Mouse (Mus musculus): ENCODE results near the gene Fam173b. TPM values are rescaled to one million over a fixed set of nuclear protein-coding genes. Genes with fewer than 3 reads are reported as not detected.

The Fam173b gene
- 0.48 and 0.71 TPM in 2 replicates for polyA plus RNA-seq (2012)

GRCm38 (mm10) chr15:31601646-31602374, at the start of gene Fam173b, which contains the start of gene Cct5:
Fam173b (plus strand) TSS chr15:31601852.
Cct5 (minus strand) TSS chr15:31601804.
- TF ChIP-seq GATA1 (IDR thresholded peaks at IDR 0.05; ENCODE audit: low read length) = no peak
- no peak for TF ChIP-seq TAL1 (IDR thresholded peaks at IDR 0.05; ENCODE audit: low read length)
- Histone ChIP-seq H3K9me3 (ENCODE audit: control insufficient read depth, low read length) (no peaks in the 10 kb centered on the region), H3K36me3 (ENCODE audit: control insufficient read depth) (peaks cover 26% of the 10 kb centered on the region), H3K27me3 (ENCODE audit: control insufficient read depth) (no peaks in the 10 kb centered on the region), H3K4me1 (ENCODE audit: control insufficient read depth) (peaks cover 41% of the 10 kb centered on the region), H3K4me3 (replicated peaks) (peak within 1 kb of the TSS; percentile 79)

- Histone ChIP-seq H3K4me1 (ENCODE audit: control insufficient read depth) (no peaks in the 10 kb centered on the region), H3K27me3 (ENCODE audit: control insufficient read depth) (no peaks in the 10 kb centered on the region), H3K36me3 (ENCODE audit: control insufficient read depth) (no peaks in the 10 kb centered on the region), H3K9me3 (ENCODE audit: control insufficient read depth, low read length) (peaks cover 3% of the 10 kb centered on the region), H3K4me3 (replicated peaks) (no peak overlapping the region)
- TF ChIP-seq GATA1 (IDR thresholded peaks at IDR 0.05; ENCODE audit: low read length) (no peak), TAL1 (IDR thresholded peaks at IDR 0.05; ENCODE audit: low read length) (no peak)
These were observed 46.8 kb upstream of the Fam173b start for GRCm38 (mm10) chr15:31554855-31555254.

- Histone ChIP-seq H3K4me3 (replicated peaks) (no peak overlapping the region), H3K36me3 (ENCODE audit: control insufficient read depth) (no peaks in the 10 kb centered on the region), H3K9me3 (ENCODE audit: control insufficient read depth, low read length) (peaks cover 3% of the 10 kb centered on the region), H3K4me1 (ENCODE audit: control insufficient read depth) (peaks cover 4% of the 10 kb centered on the region), H3K27me3 (ENCODE audit: control insufficient read depth) (no peaks in the 10 kb centered on the region)
- TF ChIP-seq TAL1 (IDR thresholded peaks at IDR 0.05; ENCODE audit: low read length) = no peak
These were observed 40.3 kb upstream of the Fam173b start for GRCm38 (mm10) chr15:31561390-31561789.

GRCm38 (mm10) chr15:31561976-31562375, 39.7 kb upstream of the Fam173b start:
- H3K4me1 ChIP-seq (ENCODE audit: control insufficient read depth) = peaks cover 4% of the 10 kb centered on the region
- H3K27me3 ChIP-seq (ENCODE audit: control insufficient read depth) = no peaks in the 10 kb centered on the region
- peaks cover 3% of the 10 kb centered on the region for H3K9me3 ChIP-seq (ENCODE audit: control insufficient read depth, low read length)
- H3K36me3 ChIP-seq (ENCODE audit: control insufficient read depth) = no peaks in the 10 kb centered on the region
- H3K4me3 ChIP-seq (replicated peaks) = no peak overlapping the region
- TF ChIP-seq TAL1 (IDR thresholded peaks at IDR 0.05; ENCODE audit: low read length) = no peak
- TF ChIP-seq GATA1 (IDR thresholded peaks at IDR 0.05; ENCODE audit: low read length) = no peak

GRCm38 (mm10) chr15:31562847-31563246, 38.8 kb upstream of the Fam173b start:
- Histone ChIP-seq H3K36me3 (ENCODE audit: control insufficient read depth) (no peaks in the 10 kb centered on the region), H3K4me1 (ENCODE audit: control insufficient read depth) (peaks cover 7% of the 10 kb centered on the region), H3K27me3 (ENCODE audit: control insufficient read depth) (no peaks in the 10 kb centered on the region), H3K9me3 (ENCODE audit: control insufficient read depth, low read length) (peaks cover 3% of the 10 kb centered on the region), H3K4me3 (replicated peaks) (no peak overlapping the region)
- no peak for TF ChIP-seq TAL1 (IDR thresholded peaks at IDR 0.05; ENCODE audit: low read length)
- no peak for TF ChIP-seq GATA1 (IDR thresholded peaks at IDR 0.05; ENCODE audit: low read length)

- H3K4me1 ChIP-seq (ENCODE audit: control insufficient read depth) = peaks cover 7% of the 10 kb centered on the region
- no peaks in the 10 kb centered on the region for H3K36me3 ChIP-seq (ENCODE audit: control insufficient read depth)
- H3K9me3 ChIP-seq (ENCODE audit: control insufficient read depth, low read length) = peaks cover 3% of the 10 kb centered on the region
- H3K4me3 ChIP-seq (replicated peaks) = no peak overlapping the region
- TF ChIP-seq TAL1 (IDR thresholded peaks at IDR 0.05; ENCODE audit: low read length) (no peak), GATA1 (IDR thresholded peaks at IDR 0.05; ENCODE audit: low read length) (no peak)
- H3K27me3 ChIP-seq (ENCODE audit: control insufficient read depth) = no peaks in the 10 kb centered on the region
These were observed 37.8 kb upstream of the Fam173b start for GRCm38 (mm10) chr15:31563577-31564546.

- Histone ChIP-seq H3K4me3 (replicated peaks) (no peak within 1 kb of the TSS), H3K36me3 (ENCODE audit: control insufficient read depth) (no peaks in the 10 kb centered on the region), H3K27me3 (ENCODE audit: control insufficient read depth) (no peaks in the 10 kb centered on the region), H3K9me3 (ENCODE audit: control insufficient read depth, low read length) (no peaks in the 10 kb centered on the region; the same call in 1 of the 2 replicates), H3K4me1 (ENCODE audit: control insufficient read depth) (peaks cover 7% of the 10 kb centered on the region)
- TF ChIP-seq GATA1 (IDR thresholded peaks at IDR 0.05; ENCODE audit: low read length) (no peak), TAL1 (IDR thresholded peaks at IDR 0.05; ENCODE audit: low read length) (no peak)
These were observed 36.5 kb upstream of the Fam173b start, which contains the start of gene Cmbl for GRCm38 (mm10) chr15:31565184-31565583. Cmbl (plus strand) TSS chr15:31565389.

- no peaks in the 10 kb centered on the region; the same call in 1 of the 2 replicates for H3K9me3 ChIP-seq (ENCODE audit: control insufficient read depth, low read length)
- peaks cover 7% of the 10 kb centered on the region for H3K4me1 ChIP-seq (ENCODE audit: control insufficient read depth)
- TF ChIP-seq TAL1 (IDR thresholded peaks at IDR 0.05; ENCODE audit: low read length) (no peak), GATA1 (IDR thresholded peaks at IDR 0.05; ENCODE audit: low read length) (no peak)
- no peaks in the 10 kb centered on the region for H3K36me3 ChIP-seq (ENCODE audit: control insufficient read depth)
- H3K4me3 ChIP-seq (replicated peaks) = no peak overlapping the region
- no peaks in the 10 kb centered on the region for H3K27me3 ChIP-seq (ENCODE audit: control insufficient read depth)
These were observed 35.9 kb upstream of the Fam173b start for GRCm38 (mm10) chr15:31565786-31566185.

GRCm38 (mm10) chr15:31567431-31567830, 34.2 kb upstream of the Fam173b start:
- no peaks in the 10 kb centered on the region for H3K36me3 ChIP-seq (ENCODE audit: control insufficient read depth)
- H3K4me3 ChIP-seq (replicated peaks) = no peak overlapping the region
- H3K9me3 ChIP-seq (ENCODE audit: control insufficient read depth, low read length) = no peaks in the 10 kb centered on the region
- peaks cover 9% of the 10 kb centered on the region for H3K4me1 ChIP-seq (ENCODE audit: control insufficient read depth)
- H3K27me3 ChIP-seq (ENCODE audit: control insufficient read depth) = no peaks in the 10 kb centered on the region
- TF ChIP-seq GATA1 (IDR thresholded peaks at IDR 0.05; ENCODE audit: low read length) (no peak), TAL1 (IDR thresholded peaks at IDR 0.05; ENCODE audit: low read length) (no peak)

Measured in erythroblast, embryonic 14.5 days (primary cell).